Mouse (Mus musculus) MEL (cell line): ENCODE data around the gene Fcer1g.

ENCODE experiments used
- CTCF ChIP-seq, 3 experiments: IDR thresholded peaks in 2 of 3; conservative IDR thresholded peaks in 1 of 3; 2 replicates each; pipeline ENCODE4 v1.5.1; 2011 to 2012; ENCODE audit warnings: low read length in 3 of 3, low read depth in 2 of 3, mild to moderate bottlenecking in 2 of 3, improper control_type of control experiment in 1 of 3, inconsistent platforms in 1 of 3, mixed read lengths in 1 of 3, moderate library complexity in 1 of 3; ENCODE audit not compliant: control insufficient read depth in 1 of 3, insufficient read depth in 1 of 3, poor library complexity in 1 of 3, severe bottlenecking in 1 of 3
- ETS1 ChIP-seq: IDR thresholded peaks from 2 replicates; pipeline ENCODE4 v1.6.1; 2012; ENCODE audit warnings: low read depth, mild to moderate bottlenecking, inconsistent platforms, low read length, improper control_type of control experiment, moderate library complexity
- POLR2A ChIP-seq, 2 experiments: IDR thresholded peaks; 2 replicates each; pipeline ENCODE4 v1.6.1; 2011 to 2012; ENCODE audit warnings: low read length in 2 of 2, mild to moderate bottlenecking in 2 of 2, control low read depth in 1 of 2, improper control_type of control experiment in 1 of 2, low read depth in 1 of 2, moderate library complexity in 1 of 2; ENCODE audit not compliant: control insufficient read depth in 1 of 2, insufficient read depth in 1 of 2, poor library complexity in 1 of 2
- TBP ChIP-seq: IDR thresholded peaks from 2 replicates; pipeline ENCODE4 v1.8.0; 2011; ENCODE audit warnings: low read depth, low read length, improper control_type of control experiment
- UBTF ChIP-seq: IDR thresholded peaks from 2 replicates; pipeline ENCODE4 v1.6.1; 2012; ENCODE audit warnings: low read depth, mild to moderate bottlenecking, inconsistent platforms, low read length, improper control_type of control experiment, moderate library complexity, borderline replicate concordance; ENCODE audit not compliant: insufficient read depth
- ZC3H11A ChIP-seq: IDR thresholded peaks from 2 replicates; pipeline ENCODE4 v1.6.1; 2012; ENCODE audit warnings: low read depth, mild to moderate bottlenecking, inconsistent platforms, low read length, improper control_type of control experiment

DNA sequence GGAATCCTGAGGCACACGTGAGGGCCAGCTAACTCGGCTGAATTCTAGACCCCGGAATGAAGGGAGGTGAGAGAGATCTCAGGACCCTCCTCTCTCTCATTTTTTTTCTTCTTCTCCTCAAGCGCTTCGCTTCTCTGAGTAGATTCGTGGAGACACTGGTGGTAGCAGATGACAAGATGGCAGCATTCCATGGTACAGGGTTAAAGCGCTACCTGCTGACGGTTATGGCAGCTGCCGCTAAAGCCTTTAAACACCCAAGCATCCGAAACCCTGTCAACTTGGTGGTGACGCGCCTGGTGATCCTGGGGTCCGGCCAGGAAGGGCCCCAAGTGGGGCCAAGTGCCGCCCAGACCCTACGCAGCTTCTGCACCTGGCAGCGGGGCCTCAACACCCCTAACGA, 18.2 kb upstream of the Fcer1g start:
- TF ChIP-seq ETS1 = no peak
- no peak for TF ChIP-seq TBP
- no peak for TF ChIP-seq CTCF (IDR thresholded peaks at IDR 0.05 in 2 of 3, conservative IDR thresholded peaks at IDR 0.05 in 1 of 3; ENCODE audit: control insufficient read depth in 1 of 3, insufficient read depth in 1 of 3, low read depth in 2 of 3, low read length in 3 of 3, poor library complexity in 1 of 3, severe bottlenecking in 1 of 3)
- no peak for TF ChIP-seq POLR2A (IDR thresholded peaks at IDR 0.05; ENCODE audit: control insufficient read depth in 1 of 2, insufficient read depth in 1 of 2, low read depth in 1 of 2, low read length in 2 of 2, poor library complexity in 1 of 2)
- no peak for TF ChIP-seq ZC3H11A
- no peak for TF ChIP-seq UBTF
